Mouse (Mus musculus) forebrain, embryonic 14.5 days (tissue): ENCODE data around the gene Aco1. TPM values are rescaled to one million over a fixed set of nuclear protein-coding genes. Genes with fewer than 3 reads are reported as not detected.

ENCODE experiments used
- ATAC-seq: fragments of 200-750 bp; cut with Nextera tagmentation; 2 replicates; pipeline ENCODE4 v1.8.0; 2017; ENCODE audit warnings: mild to moderate bottlenecking, moderate library complexity
- DNase-seq: peaks from one replicate; pipeline ENCODE4 v3.0.0-alpha.2; 2015; ENCODE audit warnings: low spot score
- H3K27ac ChIP-seq: fragments of 300-500 bp; sonication (generic); 2 replicates; pipeline ENCODE4 v1.5.1; 2014; ENCODE audit warnings: low read depth, mild to moderate bottlenecking, control low read depth, low read length, moderate library complexity
- H3K27me3 ChIP-seq: fragments of 300-500 bp; sonication (generic); replicated peaks from 2 replicates; pipeline ENCODE4 v1.6.1; 2014; ENCODE audit warnings: low read length, control low read depth, mixed read lengths; ENCODE audit not compliant: control insufficient read depth, insufficient read depth
- H3K36me3 ChIP-seq: fragments of 300-500 bp; sonication (generic); 2 replicates; pipeline ENCODE4 v1.6.1; 2014; ENCODE audit warnings: low read length, control low read depth; ENCODE audit not compliant: control insufficient read depth, insufficient read depth
- H3K4me1 ChIP-seq: fragments of 300-500 bp; sonication (generic); 2 replicates; pipeline ENCODE4 v1.6.1; 2014; ENCODE audit warnings: antibody characterized with exemption, low read length, control low read depth; ENCODE audit not compliant: control insufficient read depth, insufficient read depth
- H3K4me2 ChIP-seq: fragments of 300-500 bp; sonication (generic); 2 replicates; pipeline ENCODE4 v1.6.1; 2014; ENCODE audit warnings: mild to moderate bottlenecking, control low read depth, low read length
- H3K4me3 ChIP-seq: fragments of 300-500 bp; sonication (generic); 2 replicates; pipeline ENCODE4 v1.5.1; 2014; ENCODE audit warnings: low read depth, low read length, control low read depth
- H3K9ac ChIP-seq: fragments of 300-500 bp; sonication (generic); 2 replicates; pipeline ENCODE4 v1.6.1; 2014; ENCODE audit warnings: mild to moderate bottlenecking, low read length, control low read depth, moderate library complexity
- H3K9me3 ChIP-seq: fragments of 300-500 bp; sonication (generic); replicated peaks from 2 replicates; pipeline ENCODE4 v1.6.1; 2016; ENCODE audit warnings: low read length, control low read depth, mixed read lengths; ENCODE audit not compliant: control insufficient read depth
- WGBS: fragments of 180-500 bp; shearing (Covaris S2); extraction: QIAGEN DNeasy Blood & Tissue Kit; methylation state at CpG from one replicate; pipeline ENCODE4 v1.1.7; 2014; 5-methylcytosine and 5-hydroxymethylcytosine counted together
- polyA plus RNA-seq: library from polyadenylated mRNA; unstranded; fragments of >200 nt; fragmentation: Nextera tagmentation; extraction: Ambion mirVana; gene quantifications from 2 replicates; pipeline ENCODE4 v1.2.1, GENCODE M21; 2014

The Aco1 gene
- polyA plus RNA-seq, 1 experiment from 2014 or later, result 50.9 TPM

GRCm38 (mm10) chr4:40212177-40212576 lies 69.3 kb downstream of the Aco1 start:
- no peak for ATAC-seq
- H3K27me3 ChIP-seq, result no peaks in the 10 kb centered on the region

GRCm38 (mm10) chr4:40217910-40218309 lies 75.0 kb downstream of the Aco1 start:
- H3K36me3 ChIP-seq, result no peaks in the 10 kb centered on the region
- no peak overlapping the region for H3K9ac ChIP-seq
- H3K27me3 ChIP-seq, result no peaks in the 10 kb centered on the region
- H3K27ac ChIP-seq, result no peak overlapping the region
- H3K9me3 ChIP-seq, result no peaks in the 10 kb centered on the region
- no peak for ATAC-seq
- H3K4me1 ChIP-seq, result no peaks in the 10 kb centered on the region
- no peak overlapping the region for H3K4me2 ChIP-seq
- DNase-seq, result no peak
- 53% methylated on average over 3 of the region's 3 CpGs for WGBS
- H3K4me3 ChIP-seq, result no peak overlapping the region

More at GRCm38 (mm10) chr4:40212177-40212576, 69.3 kb downstream of the Aco1 start:
- Histone ChIP-seq H3K27ac (no peak overlapping the region), H3K9ac (no peak overlapping the region), H3K4me1 (no peaks in the 10 kb centered on the region), H3K36me3 (no peaks in the 10 kb centered on the region), H3K4me2 (no peak overlapping the region), H3K4me3 (no peak overlapping the region), H3K9me3 (no peaks in the 10 kb centered on the region)
- 88% methylated on average over 4 of the region's 6 CpGs for WGBS
- no peak for DNase-seq

- no peak for ATAC-seq
- Histone ChIP-seq H3K4me2 (no peak overlapping the region), H3K4me3 (no peak overlapping the region), H3K9me3 (no peaks in the 10 kb centered on the region), H3K36me3 (no peaks in the 10 kb centered on the region), H3K27ac (no peak overlapping the region), H3K27me3 (no peaks in the 10 kb centered on the region), H3K9ac (no peak overlapping the region), H3K4me1 (no peaks in the 10 kb centered on the region)
- peak; percentile 36 for DNase-seq
- WGBS, result 75% methylated on average over 7 of the region's 7 CpGs
Observed at GRCm38 (mm10) chr4:40218382-40218781, 75.5 kb downstream of the Aco1 start.

GRCm38 (mm10) chr4:40220437-40220836 lies 77.6 kb downstream of the Aco1 start:
- ATAC-seq, result no peak
- WGBS, result 13% methylated on average over 12 of the region's 12 CpGs
- Histone ChIP-seq H3K9ac (peak overlapping the region; percentile 26; the same call in 1 of the 2 replicates), H3K9me3 (no peaks in the 10 kb centered on the region), H3K27me3 (no peaks in the 10 kb centered on the region), H3K4me3 (no peak overlapping the region), H3K4me2 (peak overlapping the region; percentile 23; the same call in 1 of the 2 replicates), H3K27ac (no peak overlapping the region), H3K36me3 (no peaks in the 10 kb centered on the region), H3K4me1 (no peaks in the 10 kb centered on the region)
- no peak for DNase-seq

- Histone ChIP-seq H3K4me2 (no peak overlapping the region; the same call in 1 of the 2 replicates), H3K9ac (no peak overlapping the region), H3K4me1 (no peaks in the 10 kb centered on the region), H3K27me3 (no peaks in the 10 kb centered on the region), H3K4me3 (no peak overlapping the region), H3K27ac (no peak overlapping the region), H3K9me3 (no peaks in the 10 kb centered on the region), H3K36me3 (no peaks in the 10 kb centered on the region)
- DNase-seq (no peak), ATAC-seq (no peak)
- 40% methylated on average over 14 of the region's 14 CpGs for WGBS
Observed at GRCm38 (mm10) chr4:40221004-40221760, 78.3 kb downstream of the Aco1 start.

- H3K36me3 ChIP-seq, result no peaks in the 10 kb centered on the region
- H3K4me3 ChIP-seq, result no peak overlapping the region
- H3K27ac ChIP-seq, result no peak overlapping the region
- no peaks in the 10 kb centered on the region for H3K4me1 ChIP-seq
- DNase-seq (no peak), ATAC-seq (no peak)
- H3K27me3 ChIP-seq, result no peaks in the 10 kb centered on the region
- no peak overlapping the region for H3K4me2 ChIP-seq
- H3K9ac ChIP-seq, result no peak overlapping the region
- 53% methylated on average over 21 of the region's 21 CpGs for WGBS
- no peaks in the 10 kb centered on the region for H3K9me3 ChIP-seq
Observed at GRCm38 (mm10) chr4:40221876-40222585, 79.2 kb downstream of the Aco1 start.

- Histone ChIP-seq H3K9ac (no peak overlapping the region), H3K27ac (no peak overlapping the region), H3K9me3 (no peaks in the 10 kb centered on the region), H3K27me3 (no peaks in the 10 kb centered on the region), H3K4me2 (no peak overlapping the region), H3K4me1 (no peaks in the 10 kb centered on the region), H3K4me3 (no peak overlapping the region), H3K36me3 (no peaks in the 10 kb centered on the region)
- WGBS, result 72% methylated on average over 5 of the region's 5 CpGs
- DNase-seq (no peak), ATAC-seq (no peak)
Observed at GRCm38 (mm10) chr4:40226095-40226494, 83.2 kb downstream of the Aco1 start.

- H3K9ac ChIP-seq, result no peak overlapping the region
- H3K9me3 ChIP-seq, result no peaks in the 10 kb centered on the region
- no peak overlapping the region for H3K4me2 ChIP-seq
- no peak for ATAC-seq
- no peak for DNase-seq
- no peak overlapping the region for H3K27ac ChIP-seq
- 92% methylated on average over 11 of the region's 11 CpGs for WGBS
- no peaks in the 10 kb centered on the region for H3K27me3 ChIP-seq
- H3K4me3 ChIP-seq, result no peak overlapping the region
- no peaks in the 10 kb centered on the region for H3K4me1 ChIP-seq
- no peaks in the 10 kb centered on the region for H3K36me3 ChIP-seq
Observed at GRCm38 (mm10) chr4:40227131-40227530, 84.2 kb downstream of the Aco1 start.

GRCm38 (mm10) chr4:40227886-40228285 lies 85.0 kb downstream of the Aco1 start:
- WGBS, result 95% methylated on average over 7 of the region's 7 CpGs
- DNase-seq, result no peak
- H3K4me3 ChIP-seq, result no peak overlapping the region

More at GRCm38 (mm10) chr4:40227886-40228285, 85.0 kb downstream of the Aco1 start:
- H3K27me3 ChIP-seq, result no peaks in the 10 kb centered on the region
- H3K36me3 ChIP-seq, result no peaks in the 10 kb centered on the region
- no peak overlapping the region for H3K9ac ChIP-seq
- H3K4me1 ChIP-seq, result no peaks in the 10 kb centered on the region
- H3K27ac ChIP-seq, result no peak overlapping the region
- H3K9me3 ChIP-seq, result no peaks in the 10 kb centered on the region
- no peak for ATAC-seq
- no peak overlapping the region for H3K4me2 ChIP-seq
